Mouse (Mus musculus) layer of hippocampus, adult 18-20 months (tissue): ENCODE data around the gene Ctdsp1. TPM values are rescaled to one million over a fixed set of nuclear protein-coding genes. Genes with fewer than 3 reads are reported as not detected.
A peak's percentile ranks its signal among the peaks of the same experiment; 100 is the strongest.
"Not testable (repeated sequence)": the region's sequence is repeated elsewhere in the genome, so short reads cannot be mapped to it uniquely, and the experiment has no call there.

Experiments used
- DNase-seq, 2 experiments: peaks; one replicate each; pipeline ENCODE4 v3.0.0; 2022; ENCODE audit warnings: low spot score in 2 of 2
- total RNA-seq, 2 experiments: library from RNA; stranded (reverse); gene quantifications; 2 replicates each; pipeline ENCODE4 v1.2.3; 2021

Ctdsp1 gene
- total RNA-seq, 2 experiments from 2014 or later = 28.9 to 29.1 TPM

DNA sequence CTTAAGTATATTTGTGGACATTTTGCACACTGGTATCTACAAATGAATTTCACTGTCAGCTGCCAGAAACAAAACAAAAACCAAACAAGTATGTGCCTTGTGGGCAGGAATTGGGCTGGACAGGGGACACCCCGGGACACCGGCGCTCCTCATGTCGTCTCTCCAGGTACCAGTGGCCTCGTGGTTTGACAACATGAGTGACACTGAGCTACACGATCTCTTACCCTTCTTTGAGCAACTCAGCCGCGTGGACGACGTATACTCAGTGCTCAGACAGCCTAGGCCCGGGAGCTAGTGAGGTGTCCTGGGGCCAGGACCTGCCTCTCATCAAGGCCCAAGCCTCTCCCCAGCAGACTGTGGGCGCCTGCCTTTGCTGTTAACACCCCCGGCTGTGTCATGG, 4.0 kb downstream of the Ctdsp1 start:
- DNase-seq = no peak

DNA sequence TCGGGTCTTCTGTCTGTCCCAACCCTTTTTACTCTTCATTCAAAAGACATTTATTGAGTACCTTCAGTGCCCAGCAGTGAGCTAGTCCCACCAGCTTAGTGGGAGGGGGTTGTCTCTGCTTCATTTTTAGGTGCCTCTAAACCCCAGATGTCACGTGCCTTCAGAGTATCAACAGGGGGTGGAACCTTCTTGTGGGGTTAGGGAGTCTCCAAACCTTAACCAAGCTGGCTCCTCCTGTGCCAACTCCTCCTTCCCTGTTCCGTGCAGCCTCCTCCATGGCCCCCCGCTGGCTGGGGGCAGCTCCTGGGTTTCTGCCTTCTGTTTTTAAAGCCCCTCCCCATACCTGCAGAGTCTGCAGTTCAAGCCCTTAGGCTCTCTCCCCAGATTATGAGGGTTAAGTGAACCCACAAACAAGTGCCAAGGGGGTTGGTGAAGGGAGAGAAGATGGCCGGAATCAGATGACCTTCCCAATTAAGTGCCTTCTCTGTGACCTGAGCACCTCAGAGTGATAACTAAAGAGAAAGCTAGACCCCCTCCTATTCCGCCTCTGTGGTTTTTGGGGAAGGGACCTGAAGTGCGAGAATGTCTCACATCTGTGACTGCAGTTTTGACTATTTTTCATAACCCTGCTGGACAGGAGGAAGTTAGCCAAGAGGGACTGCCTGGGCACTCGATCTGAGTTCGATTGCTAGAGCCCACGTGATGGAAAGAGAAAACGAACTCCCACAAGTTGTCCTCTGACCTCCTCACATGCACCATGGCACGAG, 5.3 kb downstream of the Ctdsp1 start:
- not testable (repeated sequence) for DNase-seq

DNA sequence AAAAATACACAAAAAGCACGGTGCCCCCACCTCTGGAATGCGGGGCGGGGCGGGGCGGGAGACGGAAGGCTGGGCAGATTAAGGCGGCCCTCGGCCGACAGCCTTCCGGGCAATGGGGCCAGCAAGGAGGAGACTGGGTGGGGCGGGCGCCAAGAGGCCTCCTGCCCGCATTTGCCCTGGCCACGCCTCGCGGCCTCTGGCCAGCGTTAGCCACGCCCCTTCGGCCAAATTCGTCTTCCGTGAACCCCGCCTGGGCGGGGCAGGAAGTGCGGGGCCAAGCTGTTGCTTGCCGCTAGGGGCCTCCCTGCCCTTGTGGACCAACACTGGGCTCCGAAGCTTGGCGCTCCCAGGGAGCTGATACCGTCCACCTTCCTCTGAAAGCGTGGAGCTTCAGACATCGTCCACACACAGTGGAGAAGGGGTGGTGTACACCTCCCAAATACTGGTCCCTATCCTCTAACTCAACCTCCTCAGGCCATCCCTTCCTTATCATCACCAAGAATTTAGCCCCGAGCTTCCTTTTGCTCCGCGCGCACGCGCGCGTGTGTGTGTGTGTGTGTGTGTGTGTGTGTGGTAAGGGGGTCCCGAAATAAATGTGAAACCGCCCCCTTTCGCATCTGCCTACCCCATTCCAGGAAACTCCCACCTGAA, 6.1 kb downstream of the Ctdsp1 start:
- peak; percentile 86 to 92 for DNase-seq

GRCm38 (mm10) chr1:74397919-74398451, 6.7 kb downstream of the Ctdsp1 start:
- peak in 1 of 2 experiments; percentile 55 for DNase-seq

DNA sequence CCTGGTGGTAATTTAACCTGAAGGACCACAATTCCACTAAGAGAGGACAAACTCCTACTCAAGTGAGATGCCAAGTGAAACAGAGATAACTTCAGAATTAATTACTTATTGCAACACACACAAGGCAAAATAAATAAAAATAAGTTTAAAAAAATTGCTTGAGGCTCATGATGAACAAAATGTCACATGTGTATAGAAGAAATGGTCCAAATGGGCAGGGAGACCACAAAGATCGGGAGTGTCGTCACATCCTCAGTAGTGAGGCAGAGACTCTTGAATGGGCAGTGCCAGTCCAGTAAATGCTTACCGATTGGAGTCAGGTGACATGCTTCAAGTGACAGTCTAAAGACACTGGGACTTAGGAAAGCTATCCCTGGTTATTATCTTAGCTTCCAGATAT, 9.2 kb downstream of the Ctdsp1 start:
- DNase-seq = no peak

DNA sequence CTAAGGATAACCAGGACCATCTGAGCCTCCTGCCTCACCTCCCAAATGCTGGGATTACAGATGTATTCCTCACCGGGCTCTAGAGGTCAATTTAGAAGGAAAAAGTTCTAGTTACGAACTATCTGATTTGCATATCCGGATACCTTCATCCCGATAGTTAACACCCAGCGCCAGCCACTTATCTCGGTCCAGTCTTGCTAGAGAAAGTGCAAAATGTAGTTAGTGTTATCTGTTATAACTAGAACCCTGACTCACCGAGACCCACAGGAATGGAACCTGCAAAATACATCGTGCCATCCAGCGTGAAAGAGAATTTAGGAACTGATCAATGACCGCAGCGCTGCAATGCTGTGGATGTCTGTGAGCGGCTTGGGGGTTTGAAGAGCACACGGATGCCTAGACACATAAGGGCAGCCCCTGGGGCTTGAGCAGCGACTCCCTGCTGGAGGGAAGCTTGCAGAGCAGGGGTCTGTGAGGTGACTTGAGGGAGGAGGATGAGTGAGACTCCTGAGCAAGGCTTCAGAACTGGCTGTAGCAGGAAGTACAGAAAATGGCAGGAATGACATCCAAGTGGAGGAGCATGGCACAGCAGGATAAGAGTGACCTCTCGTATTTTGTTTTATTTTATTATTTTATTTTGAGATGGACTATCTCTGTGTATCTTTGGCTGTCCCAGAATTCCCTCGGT, 9.8 kb downstream of the Ctdsp1 start:
- no peak for DNase-seq

- no peak for DNase-seq
Measured at GRCm38 (mm10) chr1:74404206-74404605, 12.9 kb downstream of the Ctdsp1 start.

DNA sequence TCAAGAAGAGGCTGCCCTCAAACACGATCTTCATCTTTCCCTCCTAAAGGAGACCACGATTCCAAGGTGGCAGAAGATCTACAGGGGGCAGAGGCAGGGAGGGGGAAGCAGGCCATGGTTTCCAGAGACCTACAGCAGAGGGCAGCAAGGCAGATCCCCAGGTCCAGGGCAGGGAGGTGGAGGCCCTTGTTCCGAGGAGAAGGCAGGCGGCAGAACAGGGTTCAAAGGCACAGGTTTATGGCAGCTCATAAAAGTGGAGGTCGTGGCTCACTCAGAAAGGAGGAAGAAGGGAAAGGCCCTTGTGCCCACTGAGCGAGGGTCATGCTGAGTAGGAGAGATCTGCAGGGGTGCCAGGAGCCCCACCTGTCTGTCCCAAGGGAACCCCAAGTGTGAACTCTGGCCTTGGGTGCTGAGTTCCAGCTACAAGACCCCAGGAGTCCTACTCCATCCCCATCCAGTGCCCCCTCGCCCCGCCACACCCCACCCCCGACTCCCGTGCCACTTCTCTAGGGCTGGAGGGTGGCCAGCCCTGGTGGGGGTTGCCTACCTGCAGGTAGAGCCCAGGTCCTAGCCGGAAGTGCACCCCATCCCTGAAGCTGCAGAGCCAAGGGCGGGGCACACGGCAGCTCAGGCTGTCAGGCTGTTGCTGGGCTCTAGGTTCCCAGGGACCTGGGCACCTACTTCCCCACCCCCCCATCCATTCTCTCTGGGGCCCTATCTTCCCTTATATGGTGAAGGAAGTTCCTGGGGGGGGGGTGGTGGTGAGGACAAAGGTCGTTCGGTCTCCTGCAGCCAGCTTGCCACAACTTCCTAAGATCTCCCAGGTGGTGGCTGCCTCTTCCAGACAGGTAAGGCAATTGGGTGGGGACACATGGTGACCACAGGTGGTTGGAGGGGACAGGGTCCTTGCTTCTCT, 17.5 kb downstream of the Ctdsp1 start, which contains the start of gene Vil1:
Vil1 (plus strand) TSS at position 788 of the 916 bp plus-strand sequence.
- DNase-seq = no peak

GRCm38 (mm10) chr1:74411753-74412325, 20.5 kb downstream of the Ctdsp1 start:
- DNase-seq = no peak

DNA sequence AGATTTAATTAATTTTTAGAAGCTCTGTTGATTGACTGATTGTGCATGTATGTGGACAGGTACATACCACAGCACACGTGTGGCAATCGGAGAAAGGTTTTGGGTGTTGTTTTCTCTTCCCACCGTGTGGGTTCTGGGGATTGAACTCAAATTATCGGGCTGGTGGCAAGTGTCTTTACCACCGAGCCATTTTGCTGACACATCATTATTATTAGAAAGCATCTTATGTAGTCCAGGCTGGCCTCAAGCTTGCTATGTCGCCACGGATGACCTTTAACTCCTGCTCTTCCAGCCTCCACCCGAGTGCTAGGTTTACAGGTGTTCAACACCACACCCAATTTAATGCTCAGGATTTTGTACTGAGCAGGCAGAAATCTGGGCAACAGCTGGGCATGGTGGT, 21.4 kb downstream of the Ctdsp1 start:
- no peak for DNase-seq

- no peak for DNase-seq
Measured at GRCm38 (mm10) chr1:74415143-74415542, 23.8 kb downstream of the Ctdsp1 start.

GRCm38 (mm10) chr1:74418747-74419439, 27.6 kb downstream of the Ctdsp1 start:
- no peak for DNase-seq

DNA sequence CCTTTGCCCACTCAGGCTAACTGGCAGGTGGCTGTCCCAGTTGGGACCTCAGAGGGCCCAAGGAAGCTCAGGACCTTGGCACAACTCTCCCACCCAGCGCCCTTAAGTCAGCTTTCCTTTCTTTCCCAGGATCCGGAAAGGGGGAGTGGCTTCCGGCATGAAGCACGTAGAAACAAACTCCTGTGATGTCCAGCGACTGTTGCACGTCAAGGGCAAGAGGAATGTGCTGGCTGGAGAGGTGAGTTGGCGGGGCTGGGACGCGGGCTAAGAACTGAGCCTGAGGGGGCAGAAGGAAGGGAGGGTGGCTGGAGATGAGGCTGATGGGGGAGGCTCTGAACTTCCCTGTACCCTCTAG, 28.1 kb downstream of the Ctdsp1 start:
- no peak for DNase-seq

- no peak for DNase-seq
Measured at GRCm38 (mm10) chr1:74423147-74423546, 31.8 kb downstream of the Ctdsp1 start.

DNA sequence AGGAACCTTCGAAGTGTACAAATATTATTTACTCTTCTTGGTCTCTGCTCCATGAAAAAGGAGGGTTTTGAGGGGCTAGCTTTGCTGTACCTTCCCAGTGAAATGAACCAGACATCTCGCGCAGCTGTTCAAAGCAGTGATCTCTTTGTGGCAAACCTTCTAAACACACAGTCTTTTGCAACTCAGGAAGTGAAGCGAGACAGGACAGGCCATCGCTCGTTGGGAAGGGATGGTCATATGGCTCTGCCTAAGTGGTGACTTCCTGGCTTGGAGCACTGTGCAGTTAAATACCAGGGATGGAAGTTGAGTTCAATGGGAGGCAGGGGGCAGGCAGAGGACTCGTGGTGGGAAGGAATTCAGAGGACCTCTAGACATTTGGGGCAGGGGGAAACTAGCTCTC, 34.5 kb downstream of the Ctdsp1 start:
- DNase-seq = no peak

- DNase-seq = no peak
Measured at GRCm38 (mm10) chr1:74433220-74433619, 41.9 kb downstream of the Ctdsp1 start.

DNA sequence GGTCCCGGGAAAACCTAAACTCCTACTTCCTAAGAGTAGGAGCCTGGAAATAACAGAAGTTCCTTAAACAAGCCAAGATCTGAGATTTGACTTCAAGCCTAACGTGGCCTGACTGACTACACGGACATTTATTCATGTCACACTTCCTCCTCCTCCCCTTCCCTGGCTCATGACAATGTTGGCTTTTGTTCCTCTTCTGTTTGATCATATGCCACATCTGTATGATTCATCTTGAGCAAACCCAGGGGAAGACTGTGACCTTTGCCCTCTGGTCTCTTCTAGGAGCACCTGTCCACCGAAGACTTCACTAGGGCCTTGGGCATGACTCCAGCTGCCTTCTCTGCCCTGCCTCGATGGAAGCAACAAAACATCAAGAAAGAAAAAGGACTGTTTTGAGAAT, 43.3 kb downstream of the Ctdsp1 start:
- DNase-seq = no peak

GRCm38 (mm10) chr1:74435563-74435962, 44.3 kb downstream of the Ctdsp1 start:
- no peak for DNase-seq

DNA sequence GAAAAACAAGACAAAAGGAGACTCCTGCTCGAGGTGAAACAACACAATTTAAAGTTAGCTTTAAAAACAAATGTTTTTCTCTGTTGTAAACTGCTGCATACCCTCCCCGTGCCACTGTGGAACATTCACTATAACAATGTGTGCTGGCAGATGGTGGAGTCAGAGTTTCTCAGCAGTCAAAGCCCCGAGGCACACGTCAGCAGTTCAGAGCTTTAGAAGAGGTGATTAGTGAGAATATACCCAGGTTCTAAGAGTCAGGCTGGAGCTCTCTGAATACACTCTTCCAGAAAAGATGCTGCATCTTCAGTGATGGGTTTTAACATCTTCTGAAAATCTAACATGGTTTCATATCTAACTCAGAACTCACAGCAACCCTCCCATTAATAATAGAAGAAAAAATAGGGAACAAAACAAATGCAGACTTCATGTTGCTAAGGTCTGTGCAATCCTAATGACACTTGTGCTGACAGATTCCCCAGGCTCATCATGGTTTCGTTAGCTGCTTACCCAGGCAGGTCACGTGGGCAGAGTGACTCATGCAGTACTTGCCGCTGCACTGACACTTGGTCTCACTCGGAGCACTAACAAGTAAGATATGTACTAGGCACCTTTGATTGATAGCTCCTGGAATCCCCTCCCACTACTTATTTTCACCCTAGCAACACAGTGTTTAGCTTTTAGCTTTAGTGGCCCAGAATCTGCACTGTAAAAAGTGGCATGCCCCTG, 46.6 kb downstream of the Ctdsp1 start:
- DNase-seq = peak; percentile 59 to 84
